Mouse (Mus musculus) liver, embryonic 16.5 days (tissue): ENCODE measurements around the gene Kcnq1. TPM values are rescaled to one million over a fixed set of nuclear protein-coding genes. Genes with fewer than 3 reads are reported as not detected.
A peak's percentile ranks its signal among the peaks of the same experiment; 100 is the strongest.

Experiments used
- ATAC-seq: fragments of 200-750 bp; cut with Nextera tagmentation; 2 replicates; pipeline ENCODE4 v1.8.0; 2017; ENCODE audit warnings: low read depth, mild to moderate bottlenecking, moderate number of reproducible peaks, moderate library complexity
- H3K27ac ChIP-seq: fragments of 300-500 bp; sonication (generic); 2 replicates; pipeline ENCODE4 v1.5.1; 2014; ENCODE audit warnings: mild to moderate bottlenecking, low read length
- H3K27me3 ChIP-seq: fragments of 300-500 bp; sonication (generic); 2 replicates; pipeline ENCODE4 v1.6.1; 2014; ENCODE audit warnings: low read depth, low read length, mixed read lengths; ENCODE audit not compliant: control insufficient read depth, insufficient read depth
- H3K36me3 ChIP-seq: fragments of 300-500 bp; sonication (generic); 2 replicates; pipeline ENCODE4 v1.6.1; 2014; ENCODE audit warnings: mild to moderate bottlenecking; ENCODE audit not compliant: control insufficient read depth, insufficient read depth
- H3K4me1 ChIP-seq: fragments of 300-500 bp; sonication (generic); 2 replicates; pipeline ENCODE4 v1.6.1; 2014; ENCODE audit warnings: low read depth, low read length, mixed read lengths; ENCODE audit not compliant: control insufficient read depth
- H3K4me2 ChIP-seq: fragments of 300-500 bp; sonication (generic); 2 replicates; pipeline ENCODE4 v1.6.1; 2014; ENCODE audit warnings: low read depth, low read length, mixed read lengths
- H3K4me3 ChIP-seq: fragments of 300-500 bp; sonication (generic); 2 replicates; pipeline ENCODE4 v1.5.1; 2014; ENCODE audit warnings: low read depth, mild to moderate bottlenecking, low read length
- H3K9ac ChIP-seq: fragments of 300-500 bp; sonication (generic); 2 replicates; pipeline ENCODE4 v1.6.1; 2014; ENCODE audit warnings: low read depth, low read length
- H3K9me3 ChIP-seq: fragments of 300-500 bp; sonication (generic); replicated peaks from 2 replicates; pipeline ENCODE4 v1.6.1; 2016; ENCODE audit warnings: low read length; ENCODE audit not compliant: control insufficient read depth
- WGBS: fragments of 180-500 bp; shearing (Covaris S2); extraction: QIAGEN DNeasy Blood & Tissue Kit; methylation state at CpG from one replicate; pipeline ENCODE4 v1.1.7; 2014; ENCODE audit not compliant: insufficient replicate concordance; 5-methylcytosine and 5-hydroxymethylcytosine counted together
- polyA plus RNA-seq: library from polyadenylated mRNA; unstranded; fragments of >200 nt; fragmentation: Nextera tagmentation; extraction: Ambion mirVana; gene quantifications from 2 replicates; pipeline ENCODE4 v1.2.1, GENCODE M21; 2015

Kcnq1 gene
- polyA plus RNA-seq, 1 experiment from 2014 or later = 0.65 TPM

DNA sequence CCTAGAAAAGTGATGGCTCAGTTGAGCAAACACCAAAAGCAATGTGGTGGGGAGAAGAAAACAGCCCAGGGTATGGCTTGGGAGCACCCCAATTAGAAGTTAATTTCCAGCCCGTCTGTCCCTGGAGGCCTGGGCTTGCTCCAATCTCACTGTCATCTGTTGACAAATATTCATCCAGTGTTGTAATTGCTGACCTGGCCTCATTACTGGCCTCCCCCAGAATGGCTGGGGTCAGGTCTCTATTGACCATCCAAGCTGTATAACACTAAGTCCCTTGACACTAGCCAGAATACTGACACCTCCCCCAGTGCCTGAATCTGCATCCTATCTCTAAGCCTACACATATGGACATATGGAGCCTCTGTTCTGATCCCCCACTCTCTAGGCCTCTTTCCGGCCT is 28.8 kb upstream of the Kcnq1 start:
- Histone ChIP-seq H3K9me3 (no peaks in the 10 kb centered on the region), H3K4me2 (no peak overlapping the region), H3K4me1 (no peaks in the 10 kb centered on the region), H3K27ac (no peak overlapping the region), H3K27me3 (no peaks in the 10 kb centered on the region), H3K36me3 (no peaks in the 10 kb centered on the region), H3K4me3 (no peak overlapping the region), H3K9ac (no peak overlapping the region)
- WGBS = 73% methylated on average over 2 of the region's 2 CpGs
- ATAC-seq = no peak

- Histone ChIP-seq H3K4me3 (no peak overlapping the region), H3K9me3 (no peaks in the 10 kb centered on the region), H3K27me3 (no peaks in the 10 kb centered on the region), H3K27ac (no peak overlapping the region), H3K4me2 (no peak overlapping the region), H3K9ac (no peak overlapping the region), H3K4me1 (no peaks in the 10 kb centered on the region), H3K36me3 (no peaks in the 10 kb centered on the region)
- ATAC-seq = no peak; the same call in 1 of the 2 replicates
- WGBS = 25% methylated on average over 6 of the region's 6 CpGs
Measured at GRCm38 (mm10) chr7:143082024-143082423, 24.1 kb upstream of the Kcnq1 start.

- Histone ChIP-seq H3K4me1 (no peaks in the 10 kb centered on the region), H3K9ac (no peak overlapping the region), H3K36me3 (no peaks in the 10 kb centered on the region), H3K27ac (no peak overlapping the region), H3K4me2 (no peak overlapping the region), H3K9me3 (no peaks in the 10 kb centered on the region), H3K4me3 (no peak overlapping the region), H3K27me3 (no peaks in the 10 kb centered on the region)
- WGBS = 37% methylated on average over 2 of the region's 2 CpGs
- no peak for ATAC-seq
Measured at GRCm38 (mm10) chr7:143083708-143084107, 22.5 kb upstream of the Kcnq1 start.

- H3K9me3 ChIP-seq = no peaks in the 10 kb centered on the region
- H3K36me3 ChIP-seq = no peaks in the 10 kb centered on the region
- H3K27ac ChIP-seq = no peak overlapping the region
- no peak overlapping the region for H3K4me3 ChIP-seq
- ATAC-seq = peak; percentile 28; the same call in 1 of the 2 replicates
- no peak overlapping the region for H3K9ac ChIP-seq
- no peak overlapping the region for H3K4me2 ChIP-seq
- no peaks in the 10 kb centered on the region for H3K4me1 ChIP-seq
- 36% methylated on average over 2 of the region's 2 CpGs for WGBS
- no peaks in the 10 kb centered on the region for H3K27me3 ChIP-seq
Measured at GRCm38 (mm10) chr7:143086366-143086765, 19.8 kb upstream of the Kcnq1 start.

DNA sequence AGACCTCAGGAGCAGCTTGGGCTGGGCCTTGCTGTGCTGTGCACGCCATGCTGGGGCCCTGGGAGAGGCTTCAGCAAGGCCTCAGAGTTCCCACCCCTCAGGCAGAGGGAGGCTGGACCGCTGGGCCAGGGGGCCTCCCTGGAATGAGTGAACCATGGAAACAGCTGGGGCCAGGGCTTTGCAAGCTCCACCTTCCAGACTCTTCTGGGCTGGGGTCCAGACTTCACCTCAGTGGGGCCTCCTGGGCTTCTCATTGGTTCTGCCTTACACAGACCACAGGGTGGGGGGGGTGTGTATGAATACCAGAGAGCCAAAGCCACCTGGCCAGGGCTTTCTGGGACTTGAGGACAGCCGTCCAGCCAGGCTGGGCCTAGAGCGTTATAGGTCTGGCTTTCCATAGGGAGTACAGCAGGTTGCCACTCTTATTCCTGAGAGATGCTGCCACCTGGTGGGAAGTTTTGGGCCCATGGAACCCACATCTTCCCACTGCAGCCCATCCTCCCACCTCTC is 19.0 kb upstream of the Kcnq1 start:
- no peaks in the 10 kb centered on the region for H3K4me1 ChIP-seq
- no peak overlapping the region for H3K9ac ChIP-seq
- no peak for ATAC-seq
- no peaks in the 10 kb centered on the region for H3K9me3 ChIP-seq
- no peak overlapping the region for H3K27ac ChIP-seq
- no peak overlapping the region for H3K4me2 ChIP-seq
- H3K4me3 ChIP-seq = no peak overlapping the region
- no peaks in the 10 kb centered on the region for H3K36me3 ChIP-seq
- no peaks in the 10 kb centered on the region for H3K27me3 ChIP-seq
- WGBS = 52% methylated on average over 4 of the region's 4 CpGs

DNA sequence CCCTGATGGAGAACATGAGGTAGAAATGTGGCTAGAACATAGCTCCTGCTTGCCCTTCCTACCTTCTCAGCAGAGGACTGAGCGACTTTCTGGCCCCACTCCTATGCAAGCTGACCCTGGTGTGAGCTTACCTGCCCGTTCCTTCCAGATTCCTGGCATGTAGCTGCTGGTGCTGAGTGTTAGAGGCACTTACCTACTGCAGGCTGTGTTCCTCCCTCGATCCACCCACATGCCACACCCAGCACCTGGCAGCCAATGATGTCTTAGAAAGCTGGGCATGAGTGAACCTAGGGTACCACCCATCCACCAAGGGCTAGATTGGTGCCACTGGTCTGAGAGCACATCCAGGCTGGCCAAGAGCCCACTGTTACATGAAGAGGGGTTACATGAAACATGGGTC is 12.3 kb upstream of the Kcnq1 start:
- WGBS = 44% methylated on average over 3 of the region's 3 CpGs
- ATAC-seq = no peak
- H3K27me3 ChIP-seq = no peaks in the 10 kb centered on the region

DNA sequence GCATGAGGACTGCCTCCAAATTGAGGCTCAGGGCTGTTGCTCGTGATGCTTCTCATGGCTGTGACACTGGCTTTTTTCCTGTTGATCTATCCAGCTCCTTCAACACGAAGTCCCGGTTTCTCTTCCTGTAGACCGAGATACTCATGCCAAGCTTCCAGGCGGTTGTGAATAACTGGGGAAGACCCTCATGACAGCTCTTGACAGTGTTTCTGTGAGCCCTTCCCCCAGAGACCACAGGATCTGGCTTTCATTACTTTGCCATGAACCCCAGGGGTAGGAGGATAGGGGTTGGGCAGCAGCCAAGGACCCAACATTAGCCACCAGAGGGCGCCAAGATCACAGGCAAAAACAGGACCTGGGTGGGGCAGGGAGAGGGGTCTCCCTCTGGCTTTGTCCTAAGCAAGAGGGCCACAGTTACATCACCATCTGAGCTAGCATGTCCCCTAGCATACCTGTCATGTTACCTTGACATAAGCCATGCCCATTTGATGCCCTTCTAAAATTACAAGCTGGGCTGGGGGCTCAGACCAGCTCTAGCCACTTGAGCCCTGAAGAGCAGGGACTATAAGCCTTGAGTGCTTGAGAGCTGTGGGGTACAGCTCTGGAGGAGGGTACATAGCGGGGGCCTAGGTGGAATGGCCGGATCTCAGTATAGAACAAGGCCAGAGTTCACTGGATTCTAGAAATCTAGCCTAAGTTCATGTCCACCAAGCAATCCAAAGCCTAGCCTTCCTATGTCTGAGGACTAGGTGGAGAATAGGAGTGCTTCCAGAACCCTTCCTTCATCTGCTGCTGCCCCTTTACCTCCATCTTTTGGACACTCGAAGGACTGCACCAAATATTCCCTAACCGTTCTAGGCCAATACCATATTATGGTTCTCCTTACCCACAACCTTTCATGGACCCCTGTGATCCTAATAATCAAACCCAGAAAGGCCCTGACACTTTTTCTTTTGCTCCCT is 11.3 kb upstream of the Kcnq1 start, which contains the start of gene Trpm5:
Trpm5 (minus strand) TSS at position 51 of the 962 bp plus-strand sequence.
- Histone ChIP-seq H3K27ac (no peak within 1 kb of the TSS), H3K4me3 (no peak within 1 kb of the TSS), H3K4me1 (no peaks in the 10 kb centered on the region), H3K27me3 (no peaks in the 10 kb centered on the region), H3K9me3 (no peaks in the 10 kb centered on the region), H3K36me3 (no peaks in the 10 kb centered on the region), H3K4me2 (no peak within 1 kb of the TSS), H3K9ac (no peak within 1 kb of the TSS)
- no peak for ATAC-seq
- 36% methylated on average over 10 of the region's 10 CpGs for WGBS

More for the DNA sequence above, 12.3 kb upstream of the Kcnq1 start:
- Histone ChIP-seq H3K4me2 (no peak overlapping the region), H3K4me3 (no peak overlapping the region), H3K9ac (no peak overlapping the region), H3K9me3 (no peaks in the 10 kb centered on the region), H3K27ac (no peak overlapping the region), H3K4me1 (no peaks in the 10 kb centered on the region), H3K36me3 (no peaks in the 10 kb centered on the region)

DNA sequence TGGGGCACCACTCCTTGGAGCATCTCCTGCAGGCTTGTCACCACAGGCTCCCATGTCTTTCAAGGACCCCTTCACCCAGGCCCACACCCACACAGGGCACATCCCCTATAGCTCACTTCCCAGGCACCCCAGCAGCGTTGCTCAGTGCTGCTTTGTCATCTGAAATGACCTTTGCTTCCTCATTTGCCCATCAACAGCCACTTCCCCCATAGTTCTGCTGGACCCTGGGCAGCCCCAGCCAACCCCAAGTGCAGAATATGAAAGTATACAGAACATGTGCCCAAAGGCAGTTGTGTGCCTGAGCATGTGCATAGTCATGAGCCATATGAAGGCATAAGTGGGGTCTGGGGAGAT is 10.6 kb upstream of the Kcnq1 start:
- Histone ChIP-seq H3K9ac (no peak overlapping the region), H3K4me3 (no peak overlapping the region), H3K27me3 (no peaks in the 10 kb centered on the region), H3K27ac (no peak overlapping the region), H3K4me2 (no peak overlapping the region), H3K9me3 (no peaks in the 10 kb centered on the region), H3K36me3 (no peaks in the 10 kb centered on the region), H3K4me1 (no peaks in the 10 kb centered on the region)
- 10% methylated on average over 1 of the region's 1 CpGs for WGBS
- no peak for ATAC-seq

DNA sequence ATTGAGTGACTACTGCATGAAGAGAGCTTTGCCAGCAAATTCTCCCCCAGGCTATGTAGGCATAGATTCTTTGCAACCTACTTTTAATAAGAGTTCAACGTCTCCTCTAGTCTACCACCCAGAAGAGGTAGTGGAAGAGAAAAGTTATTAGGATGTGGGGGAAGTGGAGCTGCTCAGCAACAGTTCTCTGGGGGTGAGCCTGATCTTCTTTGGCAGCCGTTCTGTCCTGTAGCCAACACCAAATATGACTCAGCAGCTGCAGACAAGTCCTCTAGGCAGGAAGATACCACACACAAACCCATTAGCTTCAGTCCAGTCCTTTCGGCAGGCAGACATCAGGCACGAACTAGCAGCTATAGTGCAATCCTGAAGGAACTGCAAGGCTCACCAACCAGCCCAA is 5.4 kb upstream of the Kcnq1 start:
- no peak overlapping the region for H3K4me3 ChIP-seq
- no peak overlapping the region for H3K4me2 ChIP-seq
- no peaks in the 10 kb centered on the region for H3K36me3 ChIP-seq
- WGBS = 37% methylated on average over 4 of the region's 4 CpGs
- no peak for ATAC-seq
- H3K27ac ChIP-seq = no peak overlapping the region
- no peaks in the 10 kb centered on the region for H3K4me1 ChIP-seq
- H3K9ac ChIP-seq = no peak overlapping the region
- no peaks in the 10 kb centered on the region for H3K9me3 ChIP-seq
- H3K27me3 ChIP-seq = peaks cover 6% of the 10 kb centered on the region; the same call in 1 of the 2 replicates
